Mouse (Mus musculus): ENCODE results near the gene Astl.

GRCm38 (mm10) chr2:127374131-127374530 lies 35.7 kb downstream of the Astl start:
- no peak for TF ChIP-seq EP300 (IDR thresholded peaks at IDR 0.05; ENCODE audit: low read depth)
- TF ChIP-seq CTCF (IDR thresholded peaks at IDR 0.05; ENCODE audit: low read depth): no peak
